Mouse (Mus musculus): ENCODE results near the gene Olfr156. TPM values are rescaled to one million over a fixed set of nuclear protein-coding genes. Genes with fewer than 3 reads are reported as not detected.

Gene Olfr156
- polyA plus RNA-seq (2015; fragmentation: Nextera tagmentation; extraction: Ambion mirVana): not detected in 2 replicates

GRCm38 (mm10) chr4:43823845-43824337 is at the start of gene Olfr156:
Olfr156 (minus strand) TSS chr4:43823895.
- Histone ChIP-seq H3K4me3 (replicated peaks) (no peak within 1 kb of the TSS), H3K36me3 (no peaks in the 10 kb centered on the region), H3K9ac (no peak within 1 kb of the TSS), H3K27ac (no peak within 1 kb of the TSS), H3K27me3 (no peaks in the 10 kb centered on the region), H3K9me3 (replicated peaks) (no peaks in the 10 kb centered on the region), H3K4me1 (0 out of 2 replicates have a peak, but pooled peaks cover 3% of the 10 kb centered on the region), H3K4me2 (no peak within 1 kb of the TSS)
- 20% methylated on average over 7 of the region's 7 CpGs for WGBS
- no peak for ATAC-seq (replicated peaks; ENCODE audit: low FRiP score)

GRCm38 (mm10) chr4:43869821-43870220 is 46.1 kb upstream of the Olfr156 start:
- Histone ChIP-seq H3K27ac (no peak overlapping the region), H3K4me2 (no peak overlapping the region), H3K4me3 (replicated peaks) (no peak overlapping the region), H3K9ac (no peak overlapping the region), H3K27me3 (no peaks in the 10 kb centered on the region), H3K4me1 (peaks cover 10% of the 10 kb centered on the region), H3K36me3 (no peaks in the 10 kb centered on the region), H3K9me3 (replicated peaks) (no peaks in the 10 kb centered on the region)
- 75% methylated on average over 10 of the region's 10 CpGs for WGBS
- ATAC-seq (replicated peaks; ENCODE audit: low FRiP score): no peak

- Histone ChIP-seq H3K9me3 (replicated peaks) (no peaks in the 10 kb centered on the region), H3K4me2 (no peak overlapping the region), H3K4me1 (no peaks in the 10 kb centered on the region), H3K36me3 (no peaks in the 10 kb centered on the region), H3K27me3 (no peaks in the 10 kb centered on the region), H3K27ac (no peak overlapping the region), H3K4me3 (replicated peaks) (no peak overlapping the region), H3K9ac (no peak overlapping the region)
- WGBS: 70% methylated on average over 4 of the region's 4 CpGs
- ATAC-seq (replicated peaks; ENCODE audit: low FRiP score): no peak
Measured at GRCm38 (mm10) chr4:43863298-43863697, 39.6 kb upstream of the Olfr156 start.

- H3K9me3 ChIP-seq (replicated peaks): no peaks in the 10 kb centered on the region
- H3K4me1 ChIP-seq: no peaks in the 10 kb centered on the region
- ATAC-seq (replicated peaks; ENCODE audit: low FRiP score): no peak
- no peaks in the 10 kb centered on the region for H3K36me3 ChIP-seq
- WGBS: 19% methylated on average over 14 of the region's 14 CpGs
- H3K27me3 ChIP-seq: no peaks in the 10 kb centered on the region
- H3K27ac ChIP-seq: no peak overlapping the region
- H3K9ac ChIP-seq: no peak overlapping the region
- H3K4me3 ChIP-seq (replicated peaks): no peak overlapping the region
- 0 out of 2 replicates have a peak overlapping the region, but pooled peaks have one; percentile 6 for H3K4me2 ChIP-seq
Measured at GRCm38 (mm10) chr4:43860744-43861519, 37.2 kb upstream of the Olfr156 start.

- H3K9ac ChIP-seq: no peak overlapping the region
- H3K36me3 ChIP-seq: no peaks in the 10 kb centered on the region
- H3K27me3 ChIP-seq: no peaks in the 10 kb centered on the region
- H3K4me1 ChIP-seq: no peaks in the 10 kb centered on the region
- H3K9me3 ChIP-seq (replicated peaks): no peaks in the 10 kb centered on the region
- H3K4me2 ChIP-seq: no peak overlapping the region
- WGBS: 76% methylated on average over 10 of the region's 10 CpGs
- H3K27ac ChIP-seq: no peak overlapping the region
- no peak for ATAC-seq (replicated peaks; ENCODE audit: low FRiP score)
- H3K4me3 ChIP-seq (replicated peaks): no peak overlapping the region
Measured at GRCm38 (mm10) chr4:43859886-43860285, 36.2 kb upstream of the Olfr156 start.

- H3K27ac ChIP-seq: no peak overlapping the region
- 70% methylated on average over 8 of the region's 8 CpGs for WGBS
- no peaks in the 10 kb centered on the region for H3K9me3 ChIP-seq (replicated peaks)
- no peaks in the 10 kb centered on the region for H3K27me3 ChIP-seq
- no peak overlapping the region for H3K4me3 ChIP-seq (replicated peaks)
- no peak for ATAC-seq (replicated peaks; ENCODE audit: low FRiP score)
- no peaks in the 10 kb centered on the region for H3K36me3 ChIP-seq
- H3K4me2 ChIP-seq: no peak overlapping the region
- no peak overlapping the region for H3K9ac ChIP-seq
- no peaks in the 10 kb centered on the region for H3K4me1 ChIP-seq
Measured at GRCm38 (mm10) chr4:43854101-43854500, 30.4 kb upstream of the Olfr156 start.

GRCm38 (mm10) chr4:43851265-43851664 is 27.6 kb upstream of the Olfr156 start, which contains the start of gene Olfr155:
Olfr155 (plus strand) TSS chr4:43851565.
- H3K27me3 ChIP-seq: no peaks in the 10 kb centered on the region
- no peak within 1 kb of the TSS for H3K9ac ChIP-seq
- no peak for ATAC-seq (replicated peaks; ENCODE audit: low FRiP score)
- 87% methylated on average over 6 of the region's 6 CpGs for WGBS
- H3K36me3 ChIP-seq: no peaks in the 10 kb centered on the region
- no peaks in the 10 kb centered on the region for H3K4me1 ChIP-seq
- no peak within 1 kb of the TSS for H3K27ac ChIP-seq
- H3K4me3 ChIP-seq (replicated peaks): no peak within 1 kb of the TSS
- H3K9me3 ChIP-seq (replicated peaks): no peaks in the 10 kb centered on the region
- no peak within 1 kb of the TSS for H3K4me2 ChIP-seq

- no peaks in the 10 kb centered on the region for H3K27me3 ChIP-seq
- H3K9me3 ChIP-seq (replicated peaks): no peaks in the 10 kb centered on the region
- no peak within 1 kb of the TSS for H3K4me2 ChIP-seq
- no peak within 1 kb of the TSS for H3K4me3 ChIP-seq (replicated peaks)
- no peak for ATAC-seq (replicated peaks; ENCODE audit: low FRiP score)
- no peak within 1 kb of the TSS for H3K27ac ChIP-seq
- no peaks in the 10 kb centered on the region for H3K36me3 ChIP-seq
- no peak within 1 kb of the TSS for H3K9ac ChIP-seq
- whole genome bisulfite sequencing: 61% methylated on average over 1 of the region's 1 CpGs
- H3K4me1 ChIP-seq: no peaks in the 10 kb centered on the region
Measured at GRCm38 (mm10) chr4:43840101-43840500, 16.4 kb upstream of the Olfr156 start, which contains the start of gene Olfr157. Olfr157 (minus strand) TSS chr4:43840201.

- Histone ChIP-seq H3K27me3 (no peaks in the 10 kb centered on the region), H3K4me2 (no peak overlapping the region), H3K4me3 (replicated peaks) (no peak overlapping the region), H3K36me3 (no peaks in the 10 kb centered on the region), H3K27ac (no peak overlapping the region), H3K9ac (no peak overlapping the region), H3K9me3 (replicated peaks) (no peaks in the 10 kb centered on the region), H3K4me1 (no peaks in the 10 kb centered on the region)
- no peak for ATAC-seq (replicated peaks; ENCODE audit: low FRiP score)
- 54% methylated on average over 3 of the region's 3 CpGs for WGBS
Measured at GRCm38 (mm10) chr4:43838326-43838725, 14.6 kb upstream of the Olfr156 start.

- no peak overlapping the region for H3K4me2 ChIP-seq
- H3K4me3 ChIP-seq (replicated peaks): no peak overlapping the region
- H3K36me3 ChIP-seq: no peaks in the 10 kb centered on the region
- H3K4me1 ChIP-seq: no peaks in the 10 kb centered on the region
- no peak overlapping the region for H3K27ac ChIP-seq
- ATAC-seq (replicated peaks; ENCODE audit: low FRiP score): no peak
- 77% methylated on average over 4 of the region's 4 CpGs for WGBS
- no peaks in the 10 kb centered on the region for H3K27me3 ChIP-seq
- no peak overlapping the region for H3K9ac ChIP-seq
- H3K9me3 ChIP-seq (replicated peaks): no peaks in the 10 kb centered on the region
Measured at GRCm38 (mm10) chr4:43834749-43835148, 11.1 kb upstream of the Olfr156 start.

- WGBS: 72% methylated on average over 5 of the region's 5 CpGs
- no peaks in the 10 kb centered on the region for H3K27me3 ChIP-seq
Measured at GRCm38 (mm10) chr4:43833752-43834151, 10.1 kb upstream of the Olfr156 start.

GRCm38 (mm10) chr4:43832031-43832430 is 8.3 kb upstream of the Olfr156 start:
- no peak for ATAC-seq (replicated peaks; ENCODE audit: low FRiP score)
- 70% methylated on average over 5 of the region's 5 CpGs for WGBS
- Histone ChIP-seq H3K9ac (no peak overlapping the region), H3K27me3 (no peaks in the 10 kb centered on the region), H3K36me3 (no peaks in the 10 kb centered on the region), H3K4me1 (no peaks in the 10 kb centered on the region), H3K4me3 (replicated peaks) (no peak overlapping the region), H3K9me3 (replicated peaks) (no peaks in the 10 kb centered on the region), H3K4me2 (no peak overlapping the region), H3K27ac (no peak overlapping the region)

More at GRCm38 (mm10) chr4:43833752-43834151, 10.1 kb upstream of the Olfr156 start:
- no peaks in the 10 kb centered on the region for H3K36me3 ChIP-seq
- H3K4me2 ChIP-seq: no peak overlapping the region
- H3K4me1 ChIP-seq: no peaks in the 10 kb centered on the region
- no peak overlapping the region for H3K27ac ChIP-seq
- H3K9ac ChIP-seq: no peak overlapping the region
- no peak for ATAC-seq (replicated peaks; ENCODE audit: low FRiP score)
- H3K4me3 ChIP-seq (replicated peaks): no peak overlapping the region
- H3K9me3 ChIP-seq (replicated peaks): no peaks in the 10 kb centered on the region
